Mouse (Mus musculus): ENCODE results near the gene Pak4.
"Not testable (repeated sequence)": the region's sequence is repeated elsewhere in the genome, so short reads cannot be mapped to it uniquely, and the experiment has no call there.

Gene Pak4

GRCm38 (mm10) chr7:28562371-28562770 lies 35.6 kb downstream of the Pak4 start:
- no peak for DNase-seq (ENCODE audit: low spot score in 2 of 2)

- DNase-seq (ENCODE audit: low spot score in 2 of 2): no peak
These were observed 36.0 kb downstream of the Pak4 start for GRCm38 (mm10) chr7:28561967-28562366.

- DNase-seq (ENCODE audit: low spot score in 2 of 2): no peak
These were observed 37.1 kb downstream of the Pak4 start for GRCm38 (mm10) chr7:28560856-28561255.

GRCm38 (mm10) chr7:28558486-28558885 lies 39.5 kb downstream of the Pak4 start:
- DNase-seq (ENCODE audit: low spot score in 2 of 2): no peak

GRCm38 (mm10) chr7:28557708-28558107 lies 40.3 kb downstream of the Pak4 start:
- peak in 1 of 2 experiments; percentile 59 for DNase-seq (ENCODE audit: low spot score in 2 of 2)

GRCm38 (mm10) chr7:28557069-28557468 lies 40.9 kb downstream of the Pak4 start:
- DNase-seq (ENCODE audit: low spot score in 2 of 2): no peak

GRCm38 (mm10) chr7:28555939-28556535 lies 41.9 kb downstream of the Pak4 start:
- no peak for DNase-seq (ENCODE audit: low spot score in 2 of 2)

GRCm38 (mm10) chr7:28553076-28553475 lies 44.9 kb downstream of the Pak4 start:
- DNase-seq (ENCODE audit: low spot score in 2 of 2): no peak

GRCm38 (mm10) chr7:28547628-28548027 lies 50.4 kb downstream of the Pak4 start:
- DNase-seq (ENCODE audit: low spot score in 2 of 2): no peak

GRCm38 (mm10) chr7:28547154-28547553 lies 50.8 kb downstream of the Pak4 start, which contains the start of gene Nccrp1:
Gene Nccrp1 (minus strand): TSS chr7:28547254.
- no peak for DNase-seq (ENCODE audit: low spot score in 2 of 2)

- no peak for DNase-seq (ENCODE audit: low spot score in 2 of 2)
These were observed 51.3 kb downstream of the Pak4 start for GRCm38 (mm10) chr7:28546649-28547048.

GRCm38 (mm10) chr7:28545891-28546210 lies 52.1 kb downstream of the Pak4 start:
- no peak for DNase-seq (ENCODE audit: low spot score in 2 of 2)

GRCm38 (mm10) chr7:28545048-28545890 lies 52.7 kb downstream of the Pak4 start:
- no peak for DNase-seq (ENCODE audit: low spot score in 2 of 2)

- DNase-seq (ENCODE audit: low spot score in 2 of 2): no peak
These were observed 53.9 kb downstream of the Pak4 start for GRCm38 (mm10) chr7:28544051-28544601.

GRCm38 (mm10) chr7:28540526-28540925 lies 57.5 kb downstream of the Pak4 start, which contains the start of gene Sycn:
Gene Sycn (plus strand): TSS chr7:28540885.
- DNase-seq (ENCODE audit: low spot score in 2 of 2): no peak

- DNase-seq (ENCODE audit: low spot score in 2 of 2): not testable (repeated sequence)
These were observed 59.1 kb downstream of the Pak4 start for GRCm38 (mm10) chr7:28538886-28539285.

- no peak for DNase-seq (ENCODE audit: low spot score in 2 of 2)
These were observed 66.0 kb downstream of the Pak4 start for GRCm38 (mm10) chr7:28532005-28532404.

GRCm38 (mm10) chr7:28527922-28528719 lies 69.9 kb downstream of the Pak4 start:
- peak; percentile 74 to 91 for DNase-seq (ENCODE audit: low spot score in 2 of 2)

GRCm38 (mm10) chr7:28522536-28522935 lies 75.4 kb downstream of the Pak4 start, which contains the start of gene Ifnl3:
Gene Ifnl3 (plus strand): TSS chr7:28522836.
- DNase-seq (ENCODE audit: low spot score in 2 of 2): not testable (repeated sequence)

- no peak for DNase-seq (ENCODE audit: low spot score in 2 of 2)
These were observed 86.5 kb downstream of the Pak4 start for GRCm38 (mm10) chr7:28511441-28511840.

GRCm38 (mm10) chr7:28510405-28510974 lies 87.5 kb downstream of the Pak4 start, which contains the start of gene Ifnl2:
Gene Ifnl2 (minus strand): TSS chr7:28510455.
- not testable (repeated sequence) for DNase-seq (ENCODE audit: low spot score in 2 of 2)

Measured in spleen, postnatal 10 days (tissue).